Mouse (Mus musculus) ES-E14 (cell line): ENCODE measurements around the gene Lrrc8d. TPM values are rescaled to one million over a fixed set of nuclear protein-coding genes. Genes with fewer than 3 reads are reported as not detected.

Experiments used
- DNase-seq: peaks from one replicate; pipeline ENCODE4 v3.0.0-alpha.2; 2013; ENCODE audit warnings: low read depth, low spot score
- H3K27ac ChIP-seq: 2 replicates; pipeline ENCODE4 v1.5.1; 2012; ENCODE audit warnings: low read depth, mild to moderate bottlenecking, low read length, moderate library complexity, mixed read lengths; ENCODE audit not compliant: poor library complexity, insufficient read depth, severe bottlenecking
- H3K36me3 ChIP-seq: 2 replicates; pipeline ENCODE4 v1.6.1; 2012; ENCODE audit warnings: mild to moderate bottlenecking, low read length, moderate library complexity, mixed read lengths; ENCODE audit not compliant: control insufficient read depth, poor library complexity, insufficient read depth, severe bottlenecking
- H3K4me1 ChIP-seq, 2 experiments: fragments of 150-350 bp in 1 of 2; sonication (generic) in 1 of 2; 2 replicates each; pipeline ENCODE4 v1.6.1; 2012; ENCODE audit warnings: low read length in 2 of 2, mild to moderate bottlenecking in 1 of 2, mixed read lengths in 1 of 2; ENCODE audit not compliant: control insufficient read depth in 2 of 2, insufficient read depth in 2 of 2, poor library complexity in 1 of 2
- H3K4me3 ChIP-seq, 2 experiments: fragments of 150-350 bp in 1 of 2; sonication (generic) in 1 of 2; 2 replicates each; pipeline ENCODE4 v1.5.1; 2012; ENCODE audit warnings: low read length in 2 of 2, low read depth in 1 of 2, mild to moderate bottlenecking in 1 of 2, mixed read lengths in 1 of 2; ENCODE audit not compliant: insufficient read depth in 1 of 2, poor library complexity in 1 of 2, severe bottlenecking in 1 of 2
- H3K9ac ChIP-seq: 2 replicates; pipeline ENCODE4 v1.6.1; 2012; ENCODE audit warnings: low read depth, mild to moderate bottlenecking, low read length, mixed read lengths; ENCODE audit not compliant: poor library complexity, insufficient read depth, severe bottlenecking
- H3K9me3 ChIP-seq: fragments of 150-350 bp; sonication (generic); 2 replicates; pipeline ENCODE4 v1.6.1; 2012; ENCODE audit warnings: low read depth, mild to moderate bottlenecking, low read length; ENCODE audit not compliant: control insufficient read depth, insufficient read depth
- CHD2 ChIP-seq: IDR thresholded peaks from 2 replicates; pipeline ENCODE4 v1.6.1; 2014; ENCODE audit warnings: mild to moderate bottlenecking, low read depth, low read length, inconsistent platforms
- HCFC1 ChIP-seq: IDR thresholded peaks from 2 replicates; pipeline ENCODE4 v1.6.1; 2012; ENCODE audit warnings: low read length, inconsistent platforms, borderline replicate concordance; ENCODE audit not compliant: insufficient read depth
- MAFK ChIP-seq: IDR thresholded peaks from 2 replicates; pipeline ENCODE4 v1.6.1; 2014; ENCODE audit warnings: mild to moderate bottlenecking, low read depth, low read length, inconsistent platforms; ENCODE audit not compliant: insufficient read depth
- ZC3H11A ChIP-seq: IDR thresholded peaks from 2 replicates; pipeline ENCODE4 v1.6.1; 2012; ENCODE audit warnings: low read depth, mild to moderate bottlenecking, inconsistent platforms, low read length, borderline replicate concordance
- ZNF384 ChIP-seq: IDR thresholded peaks from 2 replicates; pipeline ENCODE4 v1.6.1; 2012; ENCODE audit warnings: low read depth, low read length, inconsistent platforms
- in situ Hi-C, 2 experiments: fragments of 600-800 bp; cut with MboI; formaldehyde crosslinking; loops; one replicate each; pipeline ENCODE4 v1.15.1; 2025; ENCODE audit warnings: low sequenced_read_pairs in 2 of 2, inconsistent platforms in 1 of 2; ENCODE audit not compliant: unreplicated experiment in 2 of 2
- total RNA-seq: library from RNA; depleted of rRNA; stranded (reverse); fragments of 300-350 nt; gene quantifications from 2 replicates; pipeline ENCODE4 v1.2.3, GENCODE M21; 2012

Gene Lrrc8d
- total RNA-seq, 1 experiment: 23.2 TPM

GRCm38 (mm10) chr5:105845041-105845440 lies 145.3 kb downstream of the Lrrc8d start:
- no peak for DNase-seq
- Histone ChIP-seq H3K4me3 (no peak overlapping the region), H3K36me3 (no peaks in the 10 kb centered on the region), H3K27ac (no peak overlapping the region), H3K9me3 (no peaks in the 10 kb centered on the region), H3K4me1 (no peaks in the 10 kb centered on the region), H3K9ac (no peak overlapping the region)
- TF ChIP-seq ZC3H11A: no peak
- no peak for TF ChIP-seq MAFK
- no peak for TF ChIP-seq ZNF384
- no peak for TF ChIP-seq HCFC1
- no peak for TF ChIP-seq CHD2
- in situ Hi-C loops: no loop called here

GRCm38 (mm10) chr5:105847726-105848125 lies 148.0 kb downstream of the Lrrc8d start:
- H3K9me3 ChIP-seq: no peaks in the 10 kb centered on the region
- H3K27ac ChIP-seq: no peak overlapping the region
- no peak for DNase-seq
- no peak overlapping the region for H3K4me3 ChIP-seq
- TF ChIP-seq ZC3H11A: no peak
- TF ChIP-seq ZNF384: no peak
- TF ChIP-seq CHD2: no peak
- no peak for TF ChIP-seq HCFC1
- TF ChIP-seq MAFK: no peak
- H3K4me1 ChIP-seq: no peaks in the 10 kb centered on the region
- no peak overlapping the region for H3K9ac ChIP-seq
- in situ Hi-C loops: no loop called here
- H3K36me3 ChIP-seq: no peaks in the 10 kb centered on the region

- H3K4me3 ChIP-seq: no peak overlapping the region
- no peak overlapping the region for H3K27ac ChIP-seq
- in situ Hi-C loops: no loop called here
- DNase-seq: no peak
- H3K9me3 ChIP-seq: no peaks in the 10 kb centered on the region
- TF ChIP-seq CHD2 (no peak), MAFK (no peak), HCFC1 (no peak), ZC3H11A (no peak), ZNF384 (no peak)
- H3K9ac ChIP-seq: no peak overlapping the region
- H3K4me1 ChIP-seq: no peaks in the 10 kb centered on the region
- H3K36me3 ChIP-seq: no peaks in the 10 kb centered on the region
Measured at GRCm38 (mm10) chr5:105849222-105849621, 149.5 kb downstream of the Lrrc8d start.

GRCm38 (mm10) chr5:105849643-105850042 lies 149.9 kb downstream of the Lrrc8d start:
- no peaks in the 10 kb centered on the region for H3K9me3 ChIP-seq
- no peaks in the 10 kb centered on the region for H3K4me1 ChIP-seq
- H3K27ac ChIP-seq: no peak overlapping the region
- H3K9ac ChIP-seq: no peak overlapping the region
- no peak overlapping the region for H3K4me3 ChIP-seq
- TF ChIP-seq CHD2 (no peak), MAFK (no peak), ZC3H11A (no peak), ZNF384 (no peak), HCFC1 (no peak)
- DNase-seq: no peak
- in situ Hi-C loops: loop anchor here in 1 of 2 experiments (25.0 kb wide), 1 partner anchor 162 kb away; the partner anchor contains the start of gene Lrrc8d
- no peaks in the 10 kb centered on the region for H3K36me3 ChIP-seq

- in situ Hi-C loops: loop anchor here in 1 of 2 experiments (25.0 kb wide), 1 partner anchor 166 kb away; the partner anchor contains the start of gene Lrrc8d
- TF ChIP-seq ZC3H11A (no peak), ZNF384 (no peak), CHD2 (no peak), MAFK (no peak), HCFC1 (no peak)
- Histone ChIP-seq H3K4me1 (no peaks in the 10 kb centered on the region; a peak in 1 of 4 replicates), H3K9ac (no peak overlapping the region), H3K9me3 (no peaks in the 10 kb centered on the region), H3K27ac (no peak overlapping the region), H3K36me3 (no peaks in the 10 kb centered on the region), H3K4me3 (no peak overlapping the region)
- DNase-seq: no peak
Measured at GRCm38 (mm10) chr5:105853271-105853670, 153.5 kb downstream of the Lrrc8d start.
